Mouse (Mus musculus) urinary bladder, adult 2 months (tissue): ENCODE results near the gene Hal. TPM values are rescaled to one million over a fixed set of nuclear protein-coding genes. Genes with fewer than 3 reads are reported as not detected.
A peak's percentile ranks its signal among the peaks of the same experiment; 100 is the strongest.
"Not testable (repeated sequence)": the region's sequence is repeated elsewhere in the genome, so short reads cannot be mapped to it uniquely, and the experiment has no call there.

Source experiments
- DNase-seq: peaks from one replicate; pipeline ENCODE4 v3.0.0; 2022; ENCODE audit warnings: low spot score
- polyA plus RNA-seq: library from polyadenylated mRNA; depleted of rRNA; stranded (reverse); fragments of >200 nt; gene quantifications from 2 replicates; pipeline ENCODE4 v1.2.3, GENCODE M21; 2012

The Hal gene
- polyA plus RNA-seq, 1 experiment: 0.08 TPM

DNA sequence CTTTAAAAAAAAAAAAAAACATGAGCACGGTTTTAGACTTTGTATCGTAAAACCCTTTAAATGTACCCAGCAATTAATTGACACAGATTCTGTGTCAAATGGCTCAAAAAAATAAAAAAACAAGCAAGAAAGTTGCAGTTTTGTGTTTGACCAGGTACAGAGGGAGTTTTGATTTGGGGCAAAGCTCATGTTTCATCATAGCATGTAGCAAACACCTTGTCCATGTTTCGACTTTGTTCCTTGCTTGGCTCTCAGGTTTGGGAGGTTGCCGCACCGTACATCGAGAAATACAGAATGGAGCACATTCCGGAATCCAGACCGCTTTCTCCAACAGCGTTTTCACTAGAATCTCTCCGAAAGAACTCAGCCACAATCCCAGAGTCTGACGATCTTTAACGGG lies 27.4 kb downstream of the Hal start:
- no peak for DNase-seq

DNA sequence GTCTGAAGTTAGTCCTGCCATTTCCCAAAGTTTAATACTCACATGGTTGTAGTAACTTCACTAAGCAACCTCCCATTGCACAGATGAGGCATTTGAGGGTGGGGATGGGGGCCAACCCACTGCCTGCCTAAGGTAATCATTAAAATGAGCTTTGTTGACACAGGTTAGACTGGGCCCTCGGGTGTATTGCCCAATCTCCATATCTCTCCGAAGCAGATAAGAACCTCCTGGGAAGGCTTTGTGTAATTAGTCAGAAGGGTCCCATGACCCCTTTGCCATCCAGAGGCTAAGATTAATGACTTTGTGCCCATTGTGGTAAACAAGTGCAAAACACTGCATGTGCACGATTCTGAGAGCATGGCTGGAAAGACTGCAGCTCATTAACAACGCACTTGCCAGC lies 29.2 kb downstream of the Hal start:
- DNase-seq: no peak

DNA sequence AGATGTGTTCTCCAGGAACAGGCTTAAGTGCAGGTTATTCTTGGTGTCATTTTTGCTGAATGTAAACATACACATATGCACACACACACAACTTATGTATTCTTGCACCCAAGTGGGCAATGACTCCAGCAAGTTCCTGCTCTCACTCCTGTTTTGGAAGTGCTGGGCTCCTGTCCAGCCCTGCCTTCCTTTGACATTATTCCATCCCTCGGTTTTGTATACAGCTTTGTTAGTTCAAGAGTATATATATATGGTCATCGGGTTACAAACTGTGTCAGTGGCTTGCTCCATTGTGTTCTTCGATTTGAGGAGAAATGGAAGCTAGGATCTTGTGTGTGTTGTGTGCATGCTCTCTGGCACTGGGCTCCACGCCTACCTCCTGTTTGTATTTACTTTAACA lies 29.6 kb downstream of the Hal start:
- DNase-seq: no peak

DNA sequence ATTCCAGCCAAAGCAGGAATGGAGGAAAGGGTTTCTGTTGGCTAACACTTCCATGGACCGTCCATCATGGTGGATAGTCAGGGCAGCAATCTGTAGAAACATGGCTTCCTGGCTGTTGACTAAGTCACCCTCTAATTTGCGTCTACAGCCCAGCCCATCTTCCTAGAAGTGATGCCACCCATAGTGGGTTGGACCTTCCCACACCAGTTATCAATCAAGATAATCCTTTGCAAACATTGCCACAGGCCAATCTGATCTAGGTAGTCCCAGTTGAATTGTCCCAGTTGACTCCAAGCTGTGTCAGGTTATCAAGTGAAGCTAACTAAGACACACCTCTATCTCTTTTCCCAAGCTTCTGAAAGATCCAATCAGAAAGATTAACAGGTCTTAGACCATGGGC lies 30.1 kb downstream of the Hal start:
- no peak for DNase-seq

DNA sequence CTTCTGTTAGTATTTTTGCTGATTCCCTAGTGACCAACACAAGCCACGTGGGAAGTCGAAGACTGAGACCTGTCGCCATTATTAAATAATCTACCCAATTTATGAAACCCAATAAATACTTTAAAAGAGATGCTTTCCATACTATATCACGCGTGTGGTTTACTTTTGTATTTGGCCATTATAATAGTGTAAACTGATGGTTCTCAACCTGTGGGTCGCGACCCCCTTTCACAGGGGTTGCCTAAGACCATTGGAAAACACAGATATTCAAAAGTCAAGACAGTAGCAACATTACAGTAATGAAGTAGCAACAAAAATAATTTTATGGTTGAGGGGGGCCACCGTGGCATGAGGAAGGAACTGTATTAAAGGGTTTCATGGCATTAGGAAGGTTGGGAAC lies 30.6 kb downstream of the Hal start:
- DNase-seq: no peak

DNA sequence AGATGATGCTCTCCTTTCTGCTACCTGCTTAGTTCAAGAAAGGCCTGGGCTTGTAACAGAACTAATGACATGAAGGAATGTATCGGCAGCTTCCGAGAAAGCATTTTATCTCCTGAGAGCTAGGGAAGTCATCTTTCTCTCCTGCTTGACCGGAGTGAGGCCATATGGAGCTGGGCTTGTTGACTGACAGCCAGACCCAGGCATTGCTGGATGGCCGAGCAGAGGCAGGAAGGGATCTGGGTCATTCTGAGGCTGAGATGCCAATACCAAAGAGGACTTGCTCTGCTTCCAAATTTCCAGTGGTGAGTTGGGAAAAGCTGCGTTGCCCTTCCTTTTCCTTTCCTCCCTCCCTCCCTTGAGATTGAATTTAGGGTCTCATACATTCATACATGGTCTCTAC lies 31.2 kb downstream of the Hal start:
- no peak for DNase-seq

DNA sequence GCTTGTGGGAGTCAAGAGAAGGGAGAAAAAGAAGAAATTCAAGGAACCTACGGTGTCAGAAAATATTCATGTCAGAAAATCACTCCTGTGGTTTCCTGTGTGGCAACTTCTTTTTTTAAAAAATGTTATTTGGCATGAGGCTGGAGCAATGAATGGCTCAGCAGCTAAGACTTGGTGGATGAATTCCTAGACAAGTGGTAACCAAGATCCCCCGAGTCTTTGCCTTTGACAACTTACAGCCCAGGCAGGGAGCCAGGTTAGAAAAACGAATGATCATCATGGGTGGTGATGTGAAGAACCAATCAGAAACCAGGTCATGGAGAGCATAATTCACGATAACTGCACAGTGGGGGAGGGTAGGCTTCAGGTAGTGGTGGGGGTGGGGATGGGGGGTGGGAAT lies 32.4 kb downstream of the Hal start:
- no peak for DNase-seq

DNA sequence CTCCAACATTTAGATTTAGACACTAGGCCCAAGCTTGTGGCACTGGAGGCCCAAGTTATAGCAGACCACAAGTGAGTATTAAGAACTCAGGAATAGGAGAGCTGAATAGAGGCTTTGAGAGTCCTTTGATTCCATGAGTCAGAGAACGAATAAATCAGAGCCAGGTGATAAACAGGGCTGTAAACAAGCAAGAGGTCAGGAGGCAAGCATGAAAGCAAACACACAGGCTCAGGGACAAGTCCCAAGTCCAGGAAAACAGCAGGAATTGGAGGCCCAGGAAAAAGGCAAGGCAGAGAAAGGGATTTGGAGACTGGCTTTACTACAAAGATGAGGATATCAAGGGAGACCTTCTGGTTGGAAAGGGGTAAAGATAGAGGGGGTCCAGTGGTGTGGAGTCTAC lies 36.8 kb downstream of the Hal start:
- DNase-seq: no peak

DNA sequence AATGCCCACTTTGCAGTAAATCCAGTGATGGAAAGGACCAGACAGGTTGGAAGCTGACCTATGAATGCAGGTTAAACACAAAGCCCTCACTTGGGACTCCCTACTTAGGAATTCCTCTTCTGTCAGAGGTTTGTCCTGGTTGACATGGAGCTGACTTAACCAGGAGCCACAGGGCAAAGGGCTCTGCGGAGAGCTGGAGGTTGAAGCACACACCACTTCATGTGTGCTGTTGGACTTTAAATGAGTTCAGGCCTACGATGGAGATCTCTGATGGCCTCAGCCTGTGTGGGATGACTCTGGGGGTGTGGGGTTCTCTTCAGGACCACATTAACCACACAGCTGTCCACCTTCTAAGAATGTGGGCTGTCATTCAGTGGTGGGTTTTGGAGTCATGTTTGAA lies 49.7 kb downstream of the Hal start:
- no peak for DNase-seq

DNA sequence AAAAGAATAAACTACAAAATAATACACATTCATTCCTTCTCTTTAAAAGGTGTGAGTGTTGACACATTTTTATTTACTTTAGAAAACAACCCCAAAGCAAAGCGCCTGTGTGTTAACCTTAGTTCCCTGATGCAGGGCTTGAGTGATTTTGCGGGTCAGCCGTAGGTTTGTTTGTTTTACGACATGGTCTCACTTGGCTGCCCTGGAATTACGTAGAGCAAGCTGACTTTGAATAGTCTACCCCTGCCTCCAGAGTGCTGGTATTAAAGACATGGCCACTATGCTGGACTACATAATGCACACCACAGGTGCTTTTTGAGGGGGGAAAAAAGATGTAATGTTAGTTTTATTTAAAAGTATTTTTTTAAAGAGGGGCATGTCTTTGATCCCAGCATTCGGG lies 50.2 kb downstream of the Hal start:
- no peak for DNase-seq

DNA sequence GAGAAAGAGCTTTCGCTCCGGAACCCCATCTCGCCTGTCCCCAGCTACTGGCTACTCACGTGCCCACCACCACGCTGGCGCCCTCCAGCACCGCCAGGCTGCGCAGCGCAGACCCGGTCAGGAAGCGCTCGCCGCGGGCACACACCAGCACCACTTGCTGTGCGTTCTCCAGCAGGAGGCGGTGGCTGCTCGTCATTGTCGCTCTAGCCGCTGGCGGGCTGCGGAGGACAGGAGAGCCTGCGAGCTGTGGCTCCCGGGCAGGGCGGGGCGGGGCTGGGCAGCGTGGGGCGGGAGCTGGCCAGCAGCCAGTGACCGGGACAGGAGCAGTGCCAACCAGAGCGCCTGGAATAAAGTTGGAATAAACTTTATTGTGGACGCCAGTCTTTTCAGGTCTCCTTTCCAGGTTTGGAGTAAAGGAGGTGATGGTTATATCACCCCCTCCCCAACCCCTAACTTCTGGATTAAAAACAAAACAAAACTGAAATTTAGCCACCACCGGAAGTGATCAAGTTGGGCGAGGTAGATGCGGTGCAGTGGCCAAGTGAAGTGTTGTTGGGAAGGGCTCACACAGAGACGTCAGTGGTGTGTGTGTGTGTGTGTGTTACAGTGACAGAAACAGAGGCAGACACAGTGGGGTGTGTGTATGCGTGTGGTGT lies 51.3 kb downstream of the Hal start, which contains the start of gene Amdhd1:
Amdhd1 (minus strand) TSS at position 259 of the 656 bp plus-strand sequence.
- peak; percentile 70 for DNase-seq

DNA sequence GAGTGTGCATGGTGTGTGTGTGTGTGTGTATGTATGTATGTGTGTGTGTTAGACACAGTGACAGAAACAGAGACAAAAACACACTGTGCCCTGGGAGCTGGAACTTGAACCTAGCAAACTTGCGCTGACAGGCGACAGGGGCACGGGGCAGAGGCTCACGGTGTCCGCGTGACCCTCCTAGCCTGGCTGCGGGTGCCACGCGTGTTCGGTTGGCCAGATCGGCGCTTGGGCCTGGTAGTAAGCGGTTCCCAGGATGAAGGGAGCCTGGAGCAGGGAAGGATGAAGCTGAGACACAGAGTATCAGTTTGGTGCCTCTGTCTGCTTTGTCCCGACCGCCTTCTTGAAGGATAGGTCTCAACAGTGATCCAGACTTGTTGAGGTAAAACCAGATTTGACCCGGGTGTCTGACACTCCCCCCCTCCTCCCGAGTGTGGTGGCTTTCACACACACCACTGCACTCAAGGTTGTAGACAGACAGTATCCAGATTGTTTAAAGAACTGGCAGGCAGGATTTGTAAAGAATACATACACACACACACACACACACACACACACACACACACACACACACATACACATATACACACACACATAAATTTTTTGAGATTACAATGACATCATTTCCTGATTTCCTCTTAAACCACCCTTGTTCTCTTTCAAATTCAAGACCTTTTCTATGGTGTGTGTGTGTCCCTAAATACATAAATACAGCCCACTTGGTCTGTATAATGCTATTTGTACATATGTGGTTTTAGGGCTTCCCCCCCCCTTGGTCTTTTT lies 52.1 kb downstream of the Hal start, which contains the start of gene Ccdc38:
Ccdc38 (plus strand) TSS at position 202 of the 780 bp plus-strand sequence.
- no peak for DNase-seq

DNA sequence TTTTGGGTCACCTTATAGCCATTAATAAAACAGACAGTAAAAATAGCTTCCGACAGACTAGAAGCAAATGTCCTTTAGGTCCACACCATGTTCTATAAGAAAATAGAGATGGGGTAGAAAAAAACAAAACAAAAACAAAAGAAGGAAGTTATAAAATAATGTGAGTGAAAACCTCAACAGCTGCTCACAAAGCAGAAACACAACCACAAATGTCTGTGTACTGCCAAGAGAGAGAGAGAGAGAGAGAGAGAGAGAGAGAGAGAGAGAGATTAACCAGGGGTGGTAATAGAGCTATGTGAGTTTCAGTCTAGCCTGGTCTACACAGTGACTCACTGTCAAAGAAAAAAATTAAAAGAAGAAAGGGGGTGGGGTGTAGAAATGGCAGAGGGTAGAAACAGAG lies 53.0 kb downstream of the Hal start:
- DNase-seq: no peak

DNA sequence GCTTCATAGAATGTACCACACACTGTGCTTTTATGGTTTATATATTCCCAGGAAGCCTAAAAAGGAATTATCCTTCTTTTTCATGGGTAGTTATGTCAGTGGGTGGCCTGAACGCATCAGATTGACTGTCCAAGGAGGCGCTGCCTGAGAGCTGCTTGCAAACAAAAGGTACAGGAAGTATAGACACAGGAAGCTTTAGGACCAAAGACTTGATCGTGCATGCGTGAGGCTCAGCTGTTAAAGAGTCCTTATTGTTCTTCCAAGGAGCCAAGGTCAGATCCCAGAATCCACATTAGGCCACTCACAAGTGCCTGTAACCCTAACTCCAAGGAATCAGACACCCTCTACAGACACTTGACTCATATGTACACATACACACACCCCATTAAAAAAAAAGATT lies 53.8 kb downstream of the Hal start:
- DNase-seq: no peak

DNA sequence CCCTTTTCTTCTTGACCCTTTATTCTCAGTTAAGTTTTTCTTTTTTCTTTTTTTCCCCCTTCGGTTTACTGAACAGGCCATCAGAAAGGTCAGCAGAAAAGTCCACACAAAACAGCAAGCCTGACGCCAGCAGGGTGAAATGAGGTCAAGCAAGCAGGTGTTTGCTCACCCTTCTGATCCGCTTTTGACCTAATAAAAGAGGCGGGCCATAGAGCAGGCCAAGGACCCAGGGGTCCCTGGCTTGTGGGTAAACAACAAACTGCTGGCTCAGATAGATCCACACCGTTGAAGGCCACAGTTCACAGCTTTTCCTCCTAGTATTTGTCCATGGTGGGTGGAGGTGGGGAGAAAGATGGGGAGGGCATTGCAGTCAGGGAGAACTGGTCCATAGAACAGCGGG lies 54.6 kb downstream of the Hal start:
- DNase-seq: no peak

DNA sequence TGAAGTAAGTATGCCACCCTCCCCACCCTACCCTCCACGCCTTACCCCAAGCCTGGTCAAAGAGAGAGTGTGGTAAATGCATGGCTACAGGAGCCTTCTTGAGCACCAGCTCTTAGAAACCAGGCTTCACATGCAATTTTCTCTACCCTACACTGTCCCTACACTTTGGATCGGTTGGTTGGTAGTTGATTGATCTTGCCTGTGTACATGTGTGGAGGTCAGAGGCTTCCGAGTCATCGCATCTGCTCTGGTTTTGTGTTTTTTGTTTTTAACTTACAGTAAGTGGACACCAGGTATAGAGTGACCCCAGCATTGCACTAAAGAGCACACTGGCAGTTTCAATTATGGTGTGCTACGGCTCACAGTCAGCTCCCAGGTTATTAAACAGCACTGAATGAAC lies 55.6 kb downstream of the Hal start:
- DNase-seq: no peak

DNA sequence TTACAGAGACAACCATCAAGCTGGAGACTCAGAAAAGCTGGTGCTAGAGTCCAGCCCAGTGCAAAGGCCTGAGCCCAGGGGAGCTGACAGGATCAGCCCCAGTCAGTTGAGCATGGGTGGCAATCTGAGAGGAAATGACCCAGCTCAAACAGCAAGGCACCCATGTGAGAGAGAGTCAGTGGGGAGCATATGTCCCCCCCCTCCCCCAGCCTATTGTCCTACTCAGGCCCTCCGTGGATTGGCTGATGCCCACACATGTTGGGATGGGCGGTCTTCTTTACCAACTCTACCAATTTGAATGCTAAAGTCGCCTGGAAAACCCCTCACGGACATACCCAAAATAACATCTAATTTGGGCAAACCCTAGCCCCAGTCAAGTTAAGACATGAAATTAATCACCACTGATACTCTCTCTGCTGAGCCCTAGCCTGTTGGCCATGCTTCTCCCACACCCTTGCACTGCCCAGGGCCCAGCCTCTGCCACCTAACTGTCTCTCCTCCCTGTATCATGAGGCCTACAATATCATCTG lies 59.2 kb downstream of the Hal start:
- no peak for DNase-seq

DNA sequence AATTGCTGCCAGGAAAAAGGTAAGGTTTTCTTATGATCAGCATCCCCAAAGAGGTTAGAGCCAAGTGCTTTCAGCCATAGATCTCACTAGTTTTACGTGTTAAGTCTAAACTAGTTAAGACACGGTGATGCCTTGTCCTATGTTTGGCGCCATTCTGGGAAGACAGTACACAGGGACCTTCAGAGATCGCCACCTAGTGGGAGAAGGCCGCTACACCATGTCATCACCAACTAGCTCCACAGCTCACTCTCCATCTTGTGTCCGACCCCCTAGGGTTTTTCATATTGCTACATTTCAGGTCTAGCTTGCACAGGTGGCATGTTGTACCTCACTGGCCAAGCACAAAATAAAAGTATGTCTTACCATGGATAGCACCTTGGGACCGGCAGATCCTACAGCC lies 60.4 kb downstream of the Hal start:
- no peak for DNase-seq

DNA sequence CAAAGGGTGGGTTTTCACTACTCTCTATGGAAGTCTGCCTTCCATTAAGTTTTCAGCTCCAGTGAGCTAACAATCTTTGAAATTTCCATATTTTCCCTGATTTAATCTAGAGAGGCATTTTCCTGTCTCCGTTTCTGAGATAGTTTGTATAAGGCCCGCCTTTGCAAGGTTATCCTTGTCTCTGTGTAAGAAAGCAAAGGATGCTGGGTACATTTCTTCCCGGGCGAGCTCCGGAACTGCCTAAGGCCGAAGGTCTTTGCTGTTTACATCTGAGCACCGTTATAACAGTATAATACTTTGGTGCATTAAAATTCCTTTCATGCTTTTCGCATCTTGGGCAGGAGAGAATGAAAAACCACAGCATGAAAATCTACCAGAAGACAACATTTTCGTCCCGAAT lies 61.3 kb downstream of the Hal start:
- DNase-seq: no peak

DNA sequence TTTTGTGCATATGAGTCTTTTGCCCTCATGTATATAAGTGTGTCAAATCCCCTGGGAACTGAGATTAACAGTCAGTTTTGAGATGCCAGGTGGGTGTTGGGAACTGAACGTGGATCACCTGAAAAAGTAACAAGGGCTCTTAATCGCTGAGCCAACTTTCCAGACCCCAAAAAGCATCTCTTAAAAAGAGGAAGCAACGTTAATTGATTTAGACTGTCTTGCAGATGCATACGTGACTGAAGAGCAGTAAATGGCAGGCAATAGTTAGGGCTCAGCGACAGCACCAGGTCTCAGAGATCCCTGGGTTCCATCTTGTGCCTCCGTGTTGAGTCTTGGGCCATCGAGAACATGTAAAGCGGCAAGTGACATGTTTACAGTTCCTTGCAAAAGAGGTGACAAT lies 64.0 kb downstream of the Hal start:
- no peak for DNase-seq

DNA sequence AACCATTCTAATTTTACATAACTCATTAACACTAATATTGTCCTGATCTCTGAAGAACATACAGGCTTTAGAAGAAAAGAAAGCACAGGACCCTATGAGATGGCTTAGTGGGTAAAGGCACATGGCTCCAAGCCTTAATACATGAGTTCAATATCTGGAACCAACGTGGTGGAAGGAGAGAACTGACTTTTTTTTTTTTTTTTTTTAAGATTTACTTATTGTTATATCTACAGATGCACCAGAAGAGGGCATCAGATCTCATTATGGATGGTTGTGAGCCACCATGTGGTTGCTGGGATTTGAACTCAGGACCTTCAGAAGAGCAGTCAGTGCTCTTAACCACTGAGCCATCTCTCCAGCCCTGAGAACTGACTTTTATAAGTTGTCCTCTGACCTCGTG lies 69.4 kb downstream of the Hal start:
- DNase-seq: not testable (repeated sequence)

DNA sequence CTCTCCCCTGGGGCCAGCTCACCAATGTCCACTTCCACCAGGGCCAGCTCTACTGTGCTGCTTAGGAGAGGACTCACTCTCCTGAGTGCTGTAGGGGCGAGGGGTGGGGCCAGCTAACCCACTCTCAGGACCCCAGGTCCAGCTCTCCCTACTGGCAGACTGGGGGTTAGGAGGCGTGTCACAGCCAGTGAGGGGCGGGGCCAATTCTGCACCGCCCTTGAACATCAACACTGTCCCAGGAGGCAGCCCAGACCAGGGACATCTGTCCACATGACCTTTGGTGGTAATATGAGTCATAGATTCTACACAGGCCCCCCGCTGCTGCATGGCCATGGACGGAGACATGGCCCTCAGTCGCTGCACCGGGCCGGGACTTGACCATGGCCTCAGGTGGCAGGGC lies 71.2 kb downstream of the Hal start:
- DNase-seq: no peak

DNA sequence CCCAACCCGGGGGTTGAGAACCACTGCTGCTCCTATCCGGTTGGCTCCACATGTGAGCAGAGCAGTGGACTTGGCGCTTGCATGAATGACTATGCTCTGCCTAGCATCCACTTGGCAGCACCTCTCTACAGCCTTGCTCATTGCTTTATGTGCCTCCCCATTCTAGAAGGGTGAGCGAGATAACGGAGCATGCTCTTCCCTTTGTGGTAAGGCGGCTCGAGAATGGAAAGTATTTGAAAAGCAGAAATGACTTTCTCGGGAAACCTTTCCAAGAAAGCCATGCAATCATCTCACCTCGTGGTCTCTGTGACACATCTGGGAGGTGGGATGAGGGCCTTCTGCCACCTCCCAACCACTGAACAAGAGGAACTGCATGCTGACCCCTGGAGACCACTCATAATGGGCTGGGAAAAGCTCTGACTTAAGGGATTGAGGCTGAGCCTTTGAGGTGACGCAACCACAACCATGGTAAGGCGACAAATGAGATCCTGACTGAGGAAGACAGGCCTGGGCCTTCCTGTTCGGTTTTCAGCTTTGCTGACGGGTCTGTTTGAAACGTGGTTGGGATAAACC lies 76.0 kb downstream of the Hal start:
- no peak for DNase-seq
